Mouse (Mus musculus) midbrain, embryonic 14.5 days (tissue): ENCODE data around the gene Cbx1. TPM values are rescaled to one million over a fixed set of nuclear protein-coding genes. Genes with fewer than 3 reads are reported as not detected.
A peak's percentile ranks its signal among the peaks of the same experiment; 100 is the strongest.
"Not testable (repeated sequence)": the region's sequence is repeated elsewhere in the genome, so short reads cannot be mapped to it uniquely, and the experiment has no call there.

Experiments used
- ATAC-seq: fragments of 200-750 bp; cut with Nextera tagmentation; 2 replicates; pipeline ENCODE4 v1.8.0; 2017; ENCODE audit warnings: moderate number of reproducible peaks, moderate library complexity; ENCODE audit not compliant: low FRiP score, low TSS enrichment
- DNase-seq: peaks from one replicate; pipeline ENCODE4 v3.0.0-alpha.2; 2015
- H3K27ac ChIP-seq: fragments of 300-500 bp; sonication (generic); replicated peaks from 2 replicates; pipeline ENCODE4 v1.5.1; 2014; ENCODE audit warnings: mild to moderate bottlenecking, low read depth, low read length, moderate library complexity
- H3K27me3 ChIP-seq: fragments of 300-500 bp; sonication (generic); 2 replicates; pipeline ENCODE4 v1.6.1; 2014; ENCODE audit warnings: low read length, control low read depth, mixed read lengths; ENCODE audit not compliant: control insufficient read depth, insufficient read depth
- H3K36me3 ChIP-seq: fragments of 300-500 bp; sonication (generic); 2 replicates; pipeline ENCODE4 v1.6.1; 2014; ENCODE audit warnings: low read length, control low read depth; ENCODE audit not compliant: control insufficient read depth, insufficient read depth
- H3K4me1 ChIP-seq: fragments of 300-500 bp; sonication (generic); 2 replicates; pipeline ENCODE4 v1.6.1; 2014; ENCODE audit warnings: mild to moderate bottlenecking, antibody characterized with exemption, low read length, control low read depth; ENCODE audit not compliant: control insufficient read depth, insufficient read depth
- H3K4me2 ChIP-seq: fragments of 300-500 bp; sonication (generic); 2 replicates; pipeline ENCODE4 v1.6.1; 2014; ENCODE audit warnings: mild to moderate bottlenecking, low read length, moderate library complexity
- H3K4me3 ChIP-seq: fragments of 300-500 bp; sonication (generic); replicated peaks from 2 replicates; pipeline ENCODE4 v1.5.1; 2014; ENCODE audit warnings: low read depth, low read length
- H3K9ac ChIP-seq: fragments of 300-500 bp; sonication (generic); replicated peaks from 2 replicates; pipeline ENCODE4 v1.6.1; 2014; ENCODE audit warnings: mild to moderate bottlenecking, low read length, moderate library complexity
- H3K9me3 ChIP-seq: fragments of 300-500 bp; sonication (generic); 2 replicates; pipeline ENCODE4 v1.6.1; 2016; ENCODE audit warnings: low read length, control low read depth, mixed read lengths; ENCODE audit not compliant: control insufficient read depth
- WGBS: fragments of 180-500 bp; shearing (Covaris S2); extraction: QIAGEN DNeasy Blood & Tissue Kit; methylation state at CpG from one replicate; pipeline ENCODE4 v1.1.7; 2014; 5-methylcytosine and 5-hydroxymethylcytosine counted together
- polyA plus RNA-seq: library from polyadenylated mRNA; unstranded; fragments of >200 nt; fragmentation: Nextera tagmentation; extraction: Ambion mirVana; gene quantifications from 2 replicates; pipeline ENCODE4 v1.2.1, GENCODE M21; 2014

Gene Cbx1
- polyA plus RNA-seq, 1 experiment from 2014 or later: 73.9 TPM

GRCm38 (mm10) chr11:96840290-96840689 is 51.4 kb downstream of the Cbx1 start:
- ATAC-seq (no peak), DNase-seq (no peak)
- no peak overlapping the region for H3K4me2 ChIP-seq
- H3K4me1 ChIP-seq: no peaks in the 10 kb centered on the region
- H3K4me3 ChIP-seq: no peak overlapping the region
- H3K9me3 ChIP-seq: no peaks in the 10 kb centered on the region
- H3K9ac ChIP-seq: no peak overlapping the region
- no peak overlapping the region for H3K27ac ChIP-seq
- no peaks in the 10 kb centered on the region for H3K36me3 ChIP-seq
- H3K27me3 ChIP-seq: no peaks in the 10 kb centered on the region
- WGBS: 39% methylated on average over 8 of the region's 8 CpGs

- Histone ChIP-seq H3K36me3 (no peaks in the 10 kb centered on the region), H3K4me3 (no peak overlapping the region), H3K9me3 (no peaks in the 10 kb centered on the region), H3K4me1 (no peaks in the 10 kb centered on the region), H3K4me2 (no peak overlapping the region), H3K9ac (no peak overlapping the region), H3K27me3 (no peaks in the 10 kb centered on the region), H3K27ac (no peak overlapping the region)
- DNase-seq (no peak), ATAC-seq (no peak)
- 67% methylated on average over 3 of the region's 3 CpGs for WGBS
These were observed 54.7 kb downstream of the Cbx1 start for GRCm38 (mm10) chr11:96843627-96844026.

GRCm38 (mm10) chr11:96847240-96847639 is 58.3 kb downstream of the Cbx1 start:
- no peak overlapping the region for H3K27ac ChIP-seq
- H3K27me3 ChIP-seq: peaks cover 9% of the 10 kb centered on the region; the same call in 1 of the 2 replicates
- ATAC-seq (no peak), DNase-seq (no peak)
- H3K9ac ChIP-seq: no peak overlapping the region
- no peak overlapping the region for H3K4me3 ChIP-seq
- H3K36me3 ChIP-seq: no peaks in the 10 kb centered on the region
- no peaks in the 10 kb centered on the region for H3K9me3 ChIP-seq
- WGBS: 65% methylated on average over 3 of the region's 3 CpGs
- no peak overlapping the region for H3K4me2 ChIP-seq
- 0 out of 2 replicates have a peak, but pooled peaks cover 7% of the 10 kb centered on the region for H3K4me1 ChIP-seq

GRCm38 (mm10) chr11:96848694-96849093 is 59.8 kb downstream of the Cbx1 start:
- ATAC-seq (no peak), DNase-seq (no peak)
- H3K27ac ChIP-seq: no peak overlapping the region
- H3K36me3 ChIP-seq: no peaks in the 10 kb centered on the region
- H3K4me3 ChIP-seq: no peak overlapping the region
- H3K4me2 ChIP-seq: no peak overlapping the region
- peaks cover 9% of the 10 kb centered on the region; the same call in 1 of the 2 replicates for H3K27me3 ChIP-seq
- H3K9ac ChIP-seq: no peak overlapping the region
- WGBS: 69% methylated on average over 9 of the region's 9 CpGs
- 0 out of 2 replicates have a peak, but pooled peaks cover 7% of the 10 kb centered on the region for H3K4me1 ChIP-seq
- no peaks in the 10 kb centered on the region for H3K9me3 ChIP-seq

GRCm38 (mm10) chr11:96849145-96849544 is 60.2 kb downstream of the Cbx1 start:
- not testable (repeated sequence) for H3K9ac ChIP-seq, H3K4me3 ChIP-seq, H3K9me3 ChIP-seq, H3K4me1 ChIP-seq, H3K27me3 ChIP-seq, DNase-seq, H3K27ac ChIP-seq, H3K36me3 ChIP-seq, ATAC-seq
- WGBS: 77% methylated on average over 5 of the region's 5 CpGs
- H3K4me2 ChIP-seq: peak overlapping the region; percentile 62

- 0 out of 2 replicates have a peak, but pooled peaks cover 7% of the 10 kb centered on the region for H3K4me1 ChIP-seq
- DNase-seq: peak; percentile 33
- no peak within 1 kb of the TSS for H3K27ac ChIP-seq
- H3K4me3 ChIP-seq: peak within 1 kb of the TSS; percentile 33
- no peaks in the 10 kb centered on the region for H3K36me3 ChIP-seq
- peak within 1 kb of the TSS; percentile 62 for H3K4me2 ChIP-seq
- peaks cover 9% of the 10 kb centered on the region; the same call in 1 of the 2 replicates for H3K27me3 ChIP-seq
- no peak for ATAC-seq
- H3K9me3 ChIP-seq: no peaks in the 10 kb centered on the region
- WGBS: 2% methylated on average over 60 of the region's 60 CpGs
- peak within 1 kb of the TSS; percentile 20; the same call in 1 of the 2 replicates for H3K9ac ChIP-seq
These were observed 60.9 kb downstream of the Cbx1 start, which contains the start of gene Copz2 for GRCm38 (mm10) chr11:96849681-96850467. Gene Copz2 (plus strand): TSS chr11:96849870.

- Histone ChIP-seq H3K9ac (no peak overlapping the region), H3K4me1 (peaks cover 7% of the 10 kb centered on the region), H3K4me3 (no peak overlapping the region), H3K36me3 (no peaks in the 10 kb centered on the region), H3K27me3 (no peaks in the 10 kb centered on the region), H3K4me2 (no peak overlapping the region), H3K27ac (no peak overlapping the region), H3K9me3 (no peaks in the 10 kb centered on the region)
- ATAC-seq: no peak
- DNase-seq: no peak
- WGBS: 85% methylated on average over 5 of the region's 5 CpGs
These were observed 68.5 kb downstream of the Cbx1 start for GRCm38 (mm10) chr11:96857446-96857845.
